Mouse (Mus musculus): ENCODE measurements around the gene Zbtb2. TPM values are rescaled to one million over a fixed set of nuclear protein-coding genes. Genes with fewer than 3 reads are reported as not detected.
"Not testable (repeated sequence)": the region's sequence is repeated elsewhere in the genome, so short reads cannot be mapped to it uniquely, and the experiment has no call there.

Gene Zbtb2
- polyA plus RNA-seq (2012; rRNA removed): 7.9 and 8.5 TPM in 2 replicates

GRCm38 (mm10) chr10:4387701-4388383 is at the start of gene Zbtb2:
Gene Zbtb2 (minus strand): TSS chr10:4388108.
- DNase-seq (ENCODE audit: low read depth): no peak

GRCm38 (mm10) chr10:4435416-4435815 is 47.5 kb upstream of the Zbtb2 start:
- DNase-seq (ENCODE audit: low read depth): no peak

DNA sequence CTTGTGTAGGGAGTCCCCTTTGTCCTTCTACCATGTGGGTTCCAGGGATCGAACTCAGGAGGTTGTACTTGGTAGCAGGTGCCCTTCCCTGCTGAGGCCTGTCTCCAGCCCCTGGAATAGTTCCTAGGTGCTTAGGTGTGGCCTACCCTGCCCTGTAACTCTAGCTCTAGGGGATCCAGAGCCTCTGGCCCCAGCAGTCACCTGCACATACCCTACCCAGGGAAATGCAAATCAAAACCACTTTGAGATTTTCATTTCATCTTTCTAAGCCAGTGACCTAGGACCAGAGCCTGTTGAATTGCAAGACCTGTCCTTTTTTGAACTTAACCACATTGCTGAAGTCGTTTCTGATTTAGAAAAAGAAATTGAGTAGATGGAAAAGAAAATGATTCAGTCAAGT is 46.0 kb upstream of the Zbtb2 start:
- not testable (repeated sequence) for DNase-seq (ENCODE audit: low read depth)

- no peak for DNase-seq (ENCODE audit: low read depth)
These were observed 45.3 kb upstream of the Zbtb2 start for GRCm38 (mm10) chr10:4432996-4433755.

DNA sequence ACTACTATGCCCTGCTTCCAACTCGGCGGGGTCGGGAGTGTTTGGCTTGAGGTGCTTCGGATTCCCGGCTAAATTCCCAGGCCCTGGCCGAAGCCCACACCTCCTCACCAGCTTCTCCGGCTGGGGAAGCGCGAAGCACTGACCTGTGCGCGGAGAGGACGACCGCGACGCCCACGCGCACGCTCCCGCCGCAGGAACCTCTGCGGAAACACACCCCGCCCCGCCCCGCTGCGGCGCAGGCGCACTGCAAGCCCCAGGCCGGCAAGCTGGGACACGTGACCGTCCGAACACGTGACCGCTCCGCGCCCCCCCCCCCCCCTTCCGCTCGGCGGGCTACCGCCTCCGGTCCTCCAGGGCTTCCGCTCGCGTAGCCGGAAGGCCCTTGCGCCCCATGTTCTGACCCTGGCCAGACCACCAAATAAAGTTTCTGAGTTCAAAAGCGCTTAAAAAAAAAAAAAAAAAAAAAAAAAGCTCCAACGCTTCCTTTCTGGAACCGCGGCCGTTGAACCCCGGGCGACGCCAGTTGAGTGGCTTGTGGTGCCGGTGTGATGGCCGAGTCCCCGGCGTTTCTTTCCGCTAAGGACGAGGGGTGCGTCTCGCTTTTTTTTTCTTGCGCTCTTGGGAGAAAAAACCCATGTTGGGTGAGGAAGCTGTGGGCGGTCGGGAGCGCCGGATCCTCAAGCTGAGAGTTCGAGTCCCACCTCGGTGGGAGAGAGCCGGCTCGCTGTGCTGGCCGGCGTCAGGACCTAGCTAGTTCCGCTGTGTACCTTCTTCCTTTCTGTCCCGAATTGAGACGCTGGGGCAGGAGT is 44.4 kb upstream of the Zbtb2 start, which contains the start of the genes Rmnd1 and Armt1:
Gene Rmnd1, minus strand, starts transcription at position 266 of the 809 bp plus-strand sequence.
Gene Armt1, plus strand, starts transcription at position 345 of the 809 bp plus-strand sequence.
- DNase-seq (ENCODE audit: low read depth): peak; percentile 51

- no peak for DNase-seq (ENCODE audit: low read depth)
These were observed 43.8 kb upstream of the Zbtb2 start for GRCm38 (mm10) chr10:4431746-4432122.

- DNase-seq (ENCODE audit: low read depth): no peak
These were observed 42.9 kb upstream of the Zbtb2 start for GRCm38 (mm10) chr10:4430826-4431225.

DNA sequence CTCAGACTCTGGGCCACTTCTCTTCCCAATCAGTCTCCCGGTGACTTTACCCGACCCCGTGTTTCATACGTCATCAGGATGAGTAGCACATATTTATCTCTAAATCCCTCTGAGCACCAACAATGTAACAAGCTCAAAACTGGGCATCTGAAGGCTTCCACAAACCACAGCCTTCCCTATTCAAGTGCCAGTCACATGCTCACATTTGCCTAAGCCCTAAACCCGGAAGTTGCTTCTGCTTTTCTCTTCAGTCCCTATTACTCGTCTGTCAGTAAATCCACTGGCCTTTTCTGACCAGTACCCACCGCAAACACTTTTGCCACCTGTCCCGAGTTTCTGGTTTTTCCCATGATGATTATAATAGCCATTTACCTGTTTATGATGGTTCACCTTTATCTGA is 42.5 kb upstream of the Zbtb2 start:
- no peak for DNase-seq (ENCODE audit: low read depth)

DNA sequence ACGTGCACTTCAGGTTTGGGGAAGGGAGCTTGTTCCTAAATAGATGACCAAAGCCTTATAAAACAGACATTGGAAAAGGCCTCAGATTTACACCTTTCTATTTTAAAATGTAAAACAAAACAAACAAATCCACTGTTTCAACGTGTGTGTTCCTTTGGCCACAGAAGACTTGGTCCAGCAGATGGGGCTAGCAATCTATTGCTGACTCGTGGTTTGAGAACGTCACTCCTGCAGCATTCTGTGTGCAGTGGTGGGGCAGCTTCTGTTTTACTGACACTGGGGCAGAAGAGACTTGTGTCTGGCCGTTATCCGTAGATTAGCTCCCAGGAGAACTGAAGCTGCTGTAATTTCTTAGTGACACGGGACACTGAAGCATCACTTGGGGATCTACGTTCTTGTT is 37.3 kb upstream of the Zbtb2 start:
- no peak for DNase-seq (ENCODE audit: low read depth)

GRCm38 (mm10) chr10:4407191-4407590 is 19.3 kb upstream of the Zbtb2 start:
- DNase-seq (ENCODE audit: low read depth): no peak

GRCm38 (mm10) chr10:4405511-4405910 is 17.6 kb upstream of the Zbtb2 start:
- no peak for DNase-seq (ENCODE audit: low read depth)

- DNase-seq (ENCODE audit: low read depth): no peak
These were observed 17.1 kb upstream of the Zbtb2 start for GRCm38 (mm10) chr10:4404895-4405491.

- no peak for DNase-seq (ENCODE audit: low read depth)
These were observed 10.2 kb upstream of the Zbtb2 start for GRCm38 (mm10) chr10:4398058-4398457.

DNA sequence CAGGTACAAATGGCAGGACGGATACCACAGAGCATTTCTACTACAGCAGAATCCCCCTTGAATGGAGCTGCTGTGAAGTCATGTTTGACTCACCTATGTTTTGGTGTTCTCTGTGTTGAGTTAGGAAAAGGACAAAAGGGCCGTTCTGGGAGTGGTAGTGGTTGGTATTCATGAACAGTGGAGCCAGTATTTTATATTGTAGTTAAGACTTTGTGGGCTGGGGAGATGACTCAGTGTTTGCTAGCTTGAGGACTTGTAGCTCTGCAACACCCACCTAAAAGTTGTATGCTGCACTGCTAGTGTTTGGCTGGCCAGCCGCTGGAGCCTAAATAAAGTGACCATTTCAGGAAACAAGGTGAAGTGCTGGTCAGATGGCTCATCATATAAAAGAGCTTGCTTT is 7.4 kb upstream of the Zbtb2 start:
- no peak for DNase-seq (ENCODE audit: low read depth)

- DNase-seq (ENCODE audit: low read depth): peak; percentile 70
These were observed 3.9 kb upstream of the Zbtb2 start for GRCm38 (mm10) chr10:4391851-4392250.

- no peak for DNase-seq (ENCODE audit: low read depth)
These were observed 3.2 kb upstream of the Zbtb2 start for GRCm38 (mm10) chr10:4391076-4391475.

GRCm38 (mm10) chr10:4390550-4390949 is 2.6 kb upstream of the Zbtb2 start:
- DNase-seq (ENCODE audit: low read depth): no peak

DNA sequence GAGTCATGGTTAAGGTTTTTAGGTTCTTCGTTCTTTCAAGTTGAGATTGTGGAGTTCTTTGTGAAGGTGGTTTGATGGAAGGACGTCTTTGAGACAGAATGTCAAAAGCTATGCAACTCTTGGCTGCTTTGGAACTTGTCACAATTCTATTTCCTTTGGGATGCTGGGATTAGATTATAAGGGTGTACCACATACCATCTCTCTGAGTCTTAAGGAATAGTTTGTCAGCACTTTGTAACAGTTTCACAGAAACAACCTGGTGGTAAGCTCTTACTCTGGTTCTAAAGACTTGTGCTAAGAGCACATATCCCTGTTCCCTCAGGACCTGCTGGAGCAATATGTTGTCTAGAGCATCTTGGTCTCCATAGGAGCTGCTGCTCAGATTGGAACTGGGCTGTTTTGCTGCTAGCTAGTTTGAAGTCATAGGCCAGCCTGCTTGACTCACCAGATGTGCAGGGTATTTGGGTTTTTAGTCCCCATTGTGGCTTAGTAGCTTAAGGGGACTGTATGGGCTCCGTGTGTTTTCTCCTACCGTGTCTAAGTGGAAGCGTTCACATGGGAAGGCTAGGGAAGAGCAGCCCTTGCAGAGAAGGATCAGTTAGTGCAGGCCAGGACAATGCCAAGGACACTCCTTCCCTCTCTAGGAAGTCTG is 1.7 kb upstream of the Zbtb2 start:
- no peak for DNase-seq (ENCODE audit: low read depth)

GRCm38 (mm10) chr10:4389036-4389435 is 1.1 kb upstream of the Zbtb2 start:
- DNase-seq (ENCODE audit: low read depth): no peak

DNA sequence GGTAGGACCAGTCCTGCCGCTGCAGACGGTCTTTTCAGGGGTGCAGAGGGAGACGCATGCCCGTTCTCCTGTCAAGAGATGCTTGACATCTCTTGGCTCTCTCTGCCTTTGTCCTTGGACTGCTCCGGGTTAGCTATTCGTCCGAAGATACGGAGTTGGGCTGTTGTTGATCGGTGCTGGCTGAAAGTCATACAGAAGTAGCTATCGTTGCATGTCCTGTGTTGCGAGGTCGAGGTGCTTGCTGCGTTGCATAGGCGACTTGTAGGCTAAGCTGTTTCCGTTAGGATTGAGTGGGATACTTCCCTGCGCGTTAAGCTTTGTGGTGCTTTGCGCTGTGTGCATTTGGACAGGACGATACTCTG is 457 bp upstream of the Zbtb2 start:
- no peak for DNase-seq (ENCODE audit: low read depth)

All from gonadal fat pad, adult 2 months (tissue).